Mouse (Mus musculus): ENCODE measurements around the gene Vrtn.

The Vrtn gene

DNA sequence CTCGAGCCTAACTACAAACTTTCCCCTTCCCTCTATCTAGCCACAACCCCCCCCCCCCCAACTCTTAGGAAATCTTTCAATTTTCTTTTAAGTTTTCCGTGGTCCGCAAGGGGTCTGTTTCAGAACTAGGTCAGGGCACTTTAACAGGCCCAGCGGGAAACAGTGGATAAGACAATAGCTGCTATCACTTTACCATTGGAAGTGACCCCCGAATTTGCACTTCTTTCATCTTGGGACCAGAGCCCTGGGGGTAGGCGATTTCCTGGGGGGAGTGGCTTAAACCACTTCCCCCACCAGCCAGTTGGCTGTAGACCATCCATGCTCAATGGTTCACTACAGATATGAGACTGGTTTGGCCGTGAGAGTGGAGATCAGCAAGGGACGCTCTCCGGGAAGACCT lies at the start of gene Vrtn:
Gene Vrtn, plus strand, starts transcription at position 366 of the 400 bp plus-strand sequence.
- DNase-seq (ENCODE audit: low spot score), result no peak

DNA sequence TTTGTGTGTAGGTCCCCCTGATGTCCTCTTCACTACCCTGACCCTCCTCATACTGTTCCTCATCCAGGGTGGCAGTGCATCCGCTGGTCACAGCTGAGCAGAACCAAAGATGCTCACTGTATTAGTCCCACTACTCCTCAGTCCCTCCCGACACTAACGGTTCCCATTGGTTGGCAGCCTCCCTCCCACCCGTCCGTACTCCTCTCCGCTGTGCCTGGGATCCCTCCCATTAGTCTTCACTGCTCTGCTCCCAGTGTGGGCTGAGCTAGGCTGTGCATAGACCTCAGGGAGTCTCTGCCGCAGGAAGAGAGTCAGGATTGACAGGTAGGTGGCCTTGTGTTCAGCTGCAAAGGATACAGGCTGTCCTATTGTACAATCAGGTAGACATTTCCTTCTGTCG lies 42.5 kb upstream of the Vrtn start:
- DNase-seq (ENCODE audit: low spot score), result no peak

DNA sequence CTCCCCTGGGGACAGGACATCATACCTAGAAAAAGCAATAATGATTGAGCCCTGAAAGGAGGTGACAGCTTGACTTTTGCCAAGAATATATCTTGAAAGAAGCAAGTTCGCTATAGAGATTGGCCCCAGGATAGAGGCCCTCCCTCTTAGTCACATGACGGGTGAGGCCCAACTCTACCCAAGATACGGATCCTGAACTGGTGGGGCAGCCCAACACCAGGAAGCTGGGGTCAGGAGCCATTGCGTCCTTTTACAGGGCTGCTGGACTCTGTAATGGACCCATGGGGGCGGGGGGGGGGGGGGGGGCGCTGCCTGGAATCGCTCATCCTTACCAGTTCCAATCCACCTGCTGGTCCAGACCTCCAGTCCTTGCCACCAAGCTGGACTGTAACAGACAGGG lies 36.8 kb upstream of the Vrtn start:
- no peak for DNase-seq (ENCODE audit: low spot score)

DNA sequence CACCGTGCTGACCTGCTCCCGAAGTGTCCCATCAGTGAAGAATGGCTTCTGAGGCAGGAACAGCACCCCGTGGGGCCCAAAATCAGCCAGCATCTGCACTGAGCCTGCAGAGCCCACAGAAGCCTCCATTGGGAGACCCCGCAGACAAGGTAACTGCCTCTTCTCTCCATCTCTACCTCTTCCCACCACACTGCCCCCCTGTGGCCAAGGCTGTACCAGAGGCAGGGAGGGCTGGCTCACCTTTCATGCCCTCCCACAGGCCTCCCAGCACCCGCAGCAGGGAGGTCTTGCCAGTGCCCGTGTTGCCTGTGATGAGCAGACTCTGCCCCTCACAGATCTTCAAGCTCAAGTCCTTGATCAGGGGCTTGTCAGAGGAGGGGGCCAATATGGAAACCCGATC lies 35.0 kb upstream of the Vrtn start:
- peak; percentile 13 for DNase-seq (ENCODE audit: low spot score)

DNA sequence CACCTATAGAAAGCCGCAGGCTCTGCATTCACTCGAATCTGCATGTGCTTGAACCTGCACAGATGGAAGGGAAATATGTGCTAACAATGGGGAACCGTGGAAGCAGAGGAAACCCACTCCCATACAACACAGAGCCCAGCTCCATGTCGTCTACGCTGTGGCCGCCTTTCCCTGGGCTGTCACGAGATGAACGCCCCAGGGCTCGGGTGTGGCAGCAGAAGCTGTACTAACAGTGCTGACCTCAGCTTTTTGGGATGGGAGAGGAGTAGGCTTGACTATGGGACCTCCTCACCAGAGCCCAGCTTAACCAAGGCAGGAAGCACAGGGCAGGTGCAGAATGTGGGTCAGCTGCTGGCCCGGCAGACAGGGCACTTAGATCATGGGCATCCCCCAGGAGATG lies 29.1 kb upstream of the Vrtn start:
- DNase-seq (ENCODE audit: low spot score), result no peak

DNA sequence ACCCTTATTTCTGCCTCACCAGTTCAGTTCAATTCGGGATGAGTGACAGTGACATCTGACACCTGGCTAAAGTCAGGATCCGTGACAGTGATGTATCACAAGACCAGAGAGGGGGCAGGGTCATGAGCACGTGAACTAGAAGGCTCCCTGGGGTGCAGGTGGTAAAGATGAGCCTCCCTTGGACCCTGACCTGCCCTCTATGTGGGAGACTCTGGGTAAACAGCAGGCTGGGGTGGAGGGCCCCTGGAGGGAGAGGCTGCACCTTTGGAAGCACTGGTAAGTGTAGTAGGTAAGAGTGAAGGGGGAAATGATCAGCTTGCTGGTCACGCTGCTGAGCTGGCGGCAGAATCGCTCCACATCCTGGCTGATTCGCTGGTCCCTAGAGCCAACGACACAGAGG lies 28.3 kb upstream of the Vrtn start:
- DNase-seq (ENCODE audit: low spot score), result no peak

DNA sequence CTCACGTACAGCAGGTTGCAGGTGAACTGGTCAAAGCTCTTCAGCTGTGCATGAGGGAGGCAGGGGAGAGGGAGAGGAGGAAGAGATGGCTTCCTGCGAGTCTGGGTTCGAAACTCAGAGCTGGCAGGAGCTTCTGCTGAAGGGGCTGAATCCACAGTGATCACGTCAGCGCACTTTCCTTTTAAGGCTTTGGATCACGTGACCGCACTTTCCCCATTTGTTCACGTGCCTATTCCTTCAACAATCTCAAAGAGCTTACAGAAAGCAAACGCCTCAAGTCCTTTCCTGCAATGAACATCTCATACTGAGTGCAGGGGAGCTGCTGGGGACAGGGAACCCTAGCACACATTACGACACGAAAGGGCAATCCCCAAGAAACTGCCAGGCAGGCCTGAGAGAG lies 26.8 kb upstream of the Vrtn start:
- DNase-seq (ENCODE audit: low spot score), result no peak

DNA sequence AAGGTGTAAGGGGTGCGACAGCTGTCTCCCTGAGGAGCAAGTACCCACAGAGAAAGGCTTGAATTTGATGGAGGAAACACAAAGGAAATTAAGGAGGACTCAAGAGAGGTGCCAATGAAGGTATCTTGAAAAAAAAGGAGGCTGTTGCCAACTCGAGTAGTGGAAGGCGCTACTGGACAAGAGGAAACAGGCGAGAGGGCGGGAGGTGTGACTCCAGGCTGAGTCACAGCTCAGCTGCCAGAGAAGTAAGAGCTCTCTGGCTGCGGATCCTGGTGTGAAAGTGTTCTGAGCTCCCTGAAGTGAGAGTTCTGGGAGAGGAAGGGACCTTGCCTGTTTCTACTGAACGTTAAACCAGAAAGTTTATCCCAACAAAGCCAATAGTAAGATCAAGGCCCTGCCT lies 26.3 kb upstream of the Vrtn start:
- no peak for DNase-seq (ENCODE audit: low spot score)

DNA sequence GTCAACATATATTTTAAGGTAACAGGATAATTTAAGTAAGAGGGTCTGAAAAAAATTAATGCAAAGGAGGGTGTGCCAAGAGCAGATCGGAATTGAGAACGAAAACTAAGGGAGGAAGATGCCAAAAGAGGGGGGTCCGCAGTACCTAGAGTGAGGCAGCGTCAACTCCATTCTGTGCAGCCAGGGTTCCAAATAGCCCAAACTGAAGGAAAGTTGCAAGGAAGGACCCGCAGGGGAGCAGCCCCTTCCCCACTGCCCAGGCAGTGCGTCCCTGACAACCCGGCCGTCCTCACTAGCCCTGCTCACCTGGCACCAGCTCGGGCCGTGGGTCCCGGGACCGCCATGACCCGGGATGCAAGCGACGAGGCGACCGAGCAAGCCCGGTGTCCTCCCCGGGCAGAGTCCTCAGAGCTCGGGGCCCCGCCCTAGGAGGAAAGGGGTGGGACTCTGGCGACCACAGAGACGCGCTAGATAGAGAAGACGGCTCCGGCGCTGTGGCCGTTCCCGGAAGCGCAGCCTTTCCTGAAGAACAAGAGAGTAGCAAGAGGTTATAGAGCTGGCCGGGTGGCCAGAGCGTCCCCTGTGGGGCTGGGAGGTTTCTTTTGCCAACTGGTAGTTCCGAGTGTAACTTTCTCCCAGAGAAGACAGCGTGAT lies 23.7 kb upstream of the Vrtn start, which contains the start of gene Abcd4:
Gene Abcd4, minus strand, starts transcription at position 437 of the 654 bp plus-strand sequence.
- DNase-seq (ENCODE audit: low spot score), result peak; percentile 93

DNA sequence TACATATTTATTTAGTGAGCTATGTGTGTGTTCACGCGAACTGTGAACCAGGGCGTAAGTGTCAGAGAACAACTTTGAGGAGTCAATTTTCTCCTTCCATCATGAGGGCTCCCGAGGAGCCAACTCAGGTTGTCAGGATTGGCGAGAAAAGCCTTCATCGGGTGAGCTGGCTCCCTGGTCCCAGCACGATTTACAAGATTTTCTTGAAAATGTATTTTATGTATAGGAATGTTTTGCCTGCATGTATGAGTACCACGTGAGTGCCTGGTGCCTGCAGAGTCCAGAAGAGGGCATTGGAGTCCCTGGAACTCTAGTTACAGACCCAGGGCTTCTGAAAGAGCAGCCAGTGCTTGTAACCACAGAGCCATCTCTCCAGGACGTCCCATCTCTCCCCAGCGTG lies 23.2 kb upstream of the Vrtn start:
- DNase-seq (ENCODE audit: low spot score), result no peak

DNA sequence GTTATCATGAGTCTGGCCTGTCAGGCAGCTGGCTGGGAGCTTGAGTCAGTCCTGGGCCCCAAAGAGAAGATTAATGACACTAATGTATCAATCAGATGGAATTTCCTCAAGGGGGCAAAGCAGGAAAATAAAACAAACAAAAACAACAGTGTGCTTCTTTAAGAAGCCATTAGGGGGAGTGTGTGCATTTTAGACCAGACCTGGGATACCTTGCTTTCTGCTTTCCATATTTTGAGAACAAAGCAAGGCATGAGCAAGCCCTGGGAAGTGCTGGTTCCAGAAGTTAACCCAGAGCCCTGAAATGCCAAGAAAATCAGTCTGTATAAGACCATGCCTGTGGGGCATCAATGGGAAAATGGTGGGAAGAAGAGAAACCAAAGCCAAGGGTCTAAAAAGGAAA lies 19.8 kb upstream of the Vrtn start:
- DNase-seq (ENCODE audit: low spot score), result no peak

DNA sequence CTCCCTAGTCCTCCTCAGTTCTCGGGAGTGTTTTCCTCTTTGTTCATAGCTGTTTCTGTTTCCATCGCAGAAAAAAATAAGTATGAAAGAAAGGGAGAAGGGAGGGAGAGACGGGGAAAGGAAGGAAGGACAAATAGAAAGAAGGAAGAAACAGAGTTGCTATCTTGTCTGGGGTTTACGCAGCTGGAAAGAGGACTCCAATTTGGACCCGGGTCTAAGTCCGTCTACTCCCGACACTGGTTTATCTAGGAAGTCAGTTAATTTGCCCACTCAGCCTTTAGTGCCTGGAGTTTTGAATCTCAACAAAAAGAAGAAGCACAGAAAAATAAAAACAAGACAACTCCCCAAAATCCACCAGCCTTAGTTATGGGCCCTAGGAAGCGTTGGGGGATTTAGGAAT lies 16.2 kb upstream of the Vrtn start:
- DNase-seq (ENCODE audit: low spot score), result no peak

DNA sequence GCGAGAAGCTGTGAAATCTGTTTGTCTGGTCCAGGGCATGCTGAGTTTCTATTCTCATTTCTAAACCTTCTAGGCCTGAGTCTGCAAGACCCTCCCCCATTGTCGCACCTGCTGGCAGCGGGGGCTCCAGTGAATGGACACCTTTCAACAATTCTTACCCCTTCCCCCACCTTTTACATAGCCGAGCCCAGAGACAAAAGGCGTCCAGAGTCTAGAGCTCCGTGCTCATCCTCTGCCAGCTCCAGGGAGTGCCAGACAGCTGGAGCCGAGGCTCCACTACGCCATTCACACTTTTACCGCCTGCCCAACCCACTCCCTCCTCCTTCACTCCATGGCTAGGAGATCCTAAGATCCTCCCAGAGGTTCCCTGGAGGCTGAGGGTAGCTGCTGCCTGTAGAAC lies 15.7 kb upstream of the Vrtn start:
- no peak for DNase-seq (ENCODE audit: low spot score)

DNA sequence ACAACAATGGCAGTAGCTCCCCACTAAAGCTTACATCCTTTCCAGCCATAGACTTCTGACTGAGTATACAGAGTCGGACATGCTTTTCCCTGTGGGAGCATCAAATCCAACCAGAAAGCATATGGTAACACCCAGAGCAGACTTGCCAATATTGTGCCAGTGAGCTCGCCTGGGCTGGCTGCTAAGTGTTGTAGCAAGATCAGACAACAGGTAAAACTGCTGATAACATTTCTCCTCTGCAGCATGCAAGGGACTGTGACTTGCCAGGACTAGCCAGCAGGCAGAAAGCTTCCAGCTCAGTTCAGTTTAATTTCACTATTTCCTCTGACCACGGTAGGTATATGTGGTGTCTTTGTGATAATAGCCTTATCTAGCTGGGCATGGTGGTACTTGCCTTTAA lies 9.0 kb upstream of the Vrtn start:
- DNase-seq (ENCODE audit: low spot score), result no peak

DNA sequence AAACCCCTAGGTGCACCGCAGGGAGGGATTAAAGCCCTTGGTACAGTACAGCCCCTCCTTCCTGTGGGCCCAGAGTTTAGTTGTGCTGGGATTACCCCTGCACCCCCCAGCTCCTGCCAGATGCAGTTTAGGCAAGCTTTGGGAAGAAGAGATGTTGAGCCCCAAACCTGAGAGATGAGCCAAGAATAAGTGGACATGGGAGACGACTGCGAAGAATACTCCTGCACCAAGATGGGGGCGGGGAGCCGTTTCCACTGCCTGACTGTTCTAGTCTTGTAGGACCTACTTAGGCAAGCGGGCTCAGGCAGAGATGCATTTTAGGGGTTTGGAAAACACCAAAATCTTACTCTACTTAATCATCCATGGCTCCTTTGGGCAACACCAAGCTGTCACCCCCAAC lies 566 bp upstream of the Vrtn start:
- no peak for DNase-seq (ENCODE audit: low spot score)

DNA sequence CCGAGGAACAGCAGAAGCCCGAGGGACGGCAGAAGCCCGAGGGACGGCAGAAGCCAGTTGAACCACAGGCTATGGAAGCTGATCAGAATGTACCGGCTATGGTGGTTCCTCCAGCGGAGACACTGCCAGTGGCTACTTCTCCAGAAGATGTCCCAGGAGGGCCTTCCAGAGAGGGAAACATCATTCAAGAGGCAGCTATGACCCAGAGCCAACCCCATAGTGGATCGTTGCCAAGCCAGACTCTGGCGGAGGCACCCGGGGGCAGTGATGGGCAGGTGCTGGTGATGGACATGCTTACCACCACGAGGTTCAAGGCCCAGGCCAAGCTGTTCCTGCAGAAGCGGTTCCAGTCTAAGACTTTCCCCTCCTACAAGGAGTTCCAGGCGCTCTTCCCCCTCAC lies 9.4 kb downstream of the Vrtn start:
- DNase-seq (ENCODE audit: low spot score), result no peak

DNA sequence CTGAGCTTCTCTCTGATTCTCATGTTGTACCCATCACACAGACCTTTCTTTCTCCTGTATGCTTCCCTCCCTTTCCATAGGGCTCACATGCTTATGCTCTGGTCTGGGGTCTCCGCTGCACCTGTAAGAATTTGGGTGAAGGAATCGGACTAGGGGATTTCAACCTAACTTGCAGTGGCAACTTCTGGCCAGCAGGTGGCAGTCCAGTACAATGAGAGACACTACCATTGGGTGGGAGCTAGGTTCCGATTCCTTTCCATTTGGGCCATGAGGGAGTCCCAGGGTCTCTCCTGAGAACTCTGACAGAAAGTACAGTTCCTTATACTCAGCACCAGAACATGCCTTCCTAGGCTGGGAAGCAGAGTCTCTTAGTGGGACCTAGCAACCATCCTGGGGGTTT lies 13.1 kb downstream of the Vrtn start:
- peak; percentile 51 for DNase-seq (ENCODE audit: low spot score)

DNA sequence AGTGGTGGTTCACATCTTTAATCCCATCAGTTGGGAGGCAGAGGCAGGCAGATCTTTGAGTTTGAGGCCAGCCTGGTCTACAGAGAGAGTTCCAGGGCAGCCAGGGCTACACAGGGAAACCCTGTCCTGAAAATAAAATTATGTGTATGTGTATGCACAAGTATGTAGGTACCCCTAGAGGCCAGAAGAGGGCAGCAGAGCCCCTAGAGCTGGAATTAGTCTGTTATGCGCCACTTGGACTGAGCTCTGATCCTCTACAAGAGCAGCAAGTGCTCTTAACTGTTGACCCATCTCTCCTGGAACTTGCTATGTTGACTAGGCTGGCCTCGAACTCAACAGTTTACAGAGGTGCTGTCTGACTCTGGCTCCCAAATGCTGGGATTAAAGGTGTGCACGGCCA lies 29.7 kb downstream of the Vrtn start:
- DNase-seq (ENCODE audit: low spot score), result no peak

DNA sequence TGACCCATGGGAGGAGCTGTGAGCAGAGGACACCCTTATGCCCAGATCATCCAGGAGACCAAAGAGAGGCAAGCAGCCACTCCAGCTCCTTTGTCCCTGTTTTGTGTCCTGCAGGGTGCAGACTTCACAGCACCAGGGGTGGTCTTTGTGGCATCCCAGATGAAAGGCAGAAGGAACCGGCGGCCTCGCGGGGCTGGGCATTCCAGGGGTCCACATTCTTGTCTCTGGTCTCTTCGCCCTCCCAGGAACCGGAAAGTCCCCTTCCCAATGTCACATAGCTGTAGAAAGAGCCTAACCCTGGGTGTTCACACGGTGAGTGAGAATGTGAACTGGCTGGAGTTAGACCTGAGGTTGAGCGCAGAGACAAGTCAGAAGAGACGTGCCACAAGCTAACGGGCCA lies 30.8 kb downstream of the Vrtn start:
- DNase-seq (ENCODE audit: low spot score), result no peak

DNA sequence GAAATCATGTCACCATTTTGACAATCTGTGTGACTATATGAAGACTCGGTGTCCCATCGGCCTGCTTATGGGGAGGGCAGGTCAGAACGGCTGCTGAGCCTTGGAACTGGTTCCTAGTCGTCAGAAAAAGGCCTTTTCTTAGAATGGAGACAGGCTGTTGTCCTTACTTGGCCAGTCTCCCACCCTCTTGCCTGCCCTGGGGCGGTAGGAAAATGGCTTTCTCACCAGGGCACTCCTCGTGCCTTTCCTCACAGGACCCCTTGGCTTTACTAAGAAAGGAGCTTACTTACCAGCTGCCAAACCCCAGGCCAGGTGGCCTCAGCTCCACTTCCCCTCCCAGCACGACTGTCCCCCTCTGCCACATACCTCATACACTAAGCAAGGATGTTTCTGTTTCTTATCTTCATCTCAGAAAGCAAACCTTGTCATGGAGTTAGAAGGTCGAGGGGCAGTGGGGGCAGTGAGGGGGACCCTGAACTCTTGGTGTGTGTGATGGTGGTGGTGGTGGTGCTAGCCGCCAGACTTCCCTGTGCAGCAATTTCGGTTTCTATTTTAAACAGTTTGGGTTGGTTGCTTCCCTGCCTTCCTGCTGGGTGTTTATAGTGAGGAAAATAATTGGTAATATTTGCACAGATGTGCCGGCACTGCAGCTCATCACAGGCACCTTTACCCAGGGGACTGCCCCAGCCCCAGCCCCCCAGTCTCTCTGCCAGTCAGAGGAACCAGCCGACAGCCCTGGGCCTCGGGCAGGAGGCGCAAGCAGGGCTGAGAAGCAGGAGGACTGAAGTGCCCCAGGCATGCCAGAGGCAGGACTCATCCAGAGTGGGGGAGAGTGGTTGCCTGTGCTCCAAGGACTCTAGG lies 34.1 kb downstream of the Vrtn start:
- no peak for DNase-seq (ENCODE audit: low spot score)

DNA sequence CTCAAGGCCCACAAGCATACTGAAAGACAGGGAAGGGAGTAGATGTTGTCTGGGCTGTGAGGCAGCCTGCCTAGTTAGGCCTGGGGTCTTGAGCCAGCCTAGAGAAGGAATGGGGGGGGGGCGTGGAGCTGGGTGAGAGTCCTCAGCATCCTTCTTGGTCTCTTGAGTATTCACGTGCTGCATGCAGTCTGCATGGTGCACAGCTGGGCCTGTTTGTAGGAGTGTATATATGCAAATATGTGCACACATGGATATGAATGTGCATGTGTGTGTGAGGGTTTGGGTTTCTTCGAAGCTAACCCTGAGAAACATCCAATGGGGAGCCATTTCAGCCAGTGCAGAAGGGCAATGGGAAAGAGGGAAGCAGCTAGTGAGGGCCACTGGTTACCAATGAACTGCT lies 35.2 kb downstream of the Vrtn start:
- DNase-seq (ENCODE audit: low spot score), result no peak

DNA sequence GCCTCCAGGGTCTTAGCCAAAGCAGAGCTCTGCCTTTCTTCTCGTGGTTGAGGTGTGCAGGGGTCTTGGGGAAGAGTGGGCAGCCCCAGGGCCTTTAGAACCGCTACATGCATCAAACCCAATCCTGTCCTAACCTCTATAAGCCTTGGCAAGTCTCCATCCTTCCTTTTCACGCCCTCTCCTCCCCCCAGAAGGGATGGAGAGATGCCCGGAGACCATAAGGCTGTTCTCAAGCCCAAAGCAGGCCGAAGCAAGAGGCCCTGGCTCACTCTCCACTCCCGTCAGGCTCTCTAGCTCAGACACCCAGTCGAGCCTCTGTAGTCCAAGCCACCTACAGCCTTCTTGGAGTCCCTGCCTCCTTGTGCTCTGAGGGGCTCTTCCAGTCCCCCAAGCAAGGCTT lies 43.8 kb downstream of the Vrtn start:
- no peak for DNase-seq (ENCODE audit: low spot score)

DNA sequence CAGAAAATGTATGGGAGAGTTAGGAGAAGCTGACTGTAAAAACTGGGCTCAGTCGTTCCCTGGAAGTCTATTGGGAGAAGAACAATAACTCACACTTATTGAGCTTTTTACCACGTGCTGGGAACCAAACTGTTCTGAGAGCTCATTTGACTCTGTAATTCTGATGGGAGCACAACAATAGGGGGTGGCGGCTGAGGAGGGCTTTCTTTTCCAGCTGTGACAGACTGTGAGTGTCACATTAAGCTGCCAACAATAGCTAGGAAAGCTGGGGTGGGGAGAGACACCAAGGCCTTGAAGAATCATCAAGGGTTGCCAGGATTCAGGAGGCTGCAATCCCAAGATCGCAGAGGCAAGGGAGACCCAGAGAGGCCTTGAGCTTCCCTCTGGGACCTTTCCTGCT lies 45.4 kb downstream of the Vrtn start:
- DNase-seq (ENCODE audit: low spot score), result no peak

DNA sequence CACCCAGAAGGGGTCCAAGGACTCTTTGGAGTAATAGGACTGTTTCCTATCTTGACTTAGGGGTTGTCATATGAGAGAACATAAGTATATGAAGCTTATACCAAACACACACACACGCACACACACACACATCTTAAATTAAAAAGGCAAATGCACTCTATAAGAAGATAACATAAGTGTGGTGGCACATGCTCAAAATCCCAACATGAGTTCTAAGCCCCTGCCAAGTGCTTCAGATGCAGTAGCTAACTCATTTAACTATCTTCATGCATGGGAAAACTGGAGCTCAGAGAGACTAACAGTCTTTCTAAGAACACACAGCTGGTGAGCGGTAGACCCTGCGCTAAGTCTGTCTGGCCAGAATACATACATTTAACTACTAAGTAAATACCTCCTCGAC lies 46.7 kb downstream of the Vrtn start:
- DNase-seq (ENCODE audit: low spot score), result no peak

Measured in ovary, postnatal 36 days (tissue).